Mouse (Mus musculus) midbrain, embryonic 15.5 days (tissue): ENCODE measurements at regions not wholly inside any gene's neighbourhood (a gene's known extent, or its start where the extent isn't known, plus 50 kb on each side); places are given as distances from the start of the nearest gene placed in this dataset.
"Not testable (repeated sequence)": the region's sequence is repeated elsewhere in the genome, so short reads cannot be mapped to it uniquely, and the experiment has no call there.

Source experiments
- ATAC-seq: fragments of 200-750 bp; cut with Nextera tagmentation; replicated peaks from 2 replicates; pipeline ENCODE4 v1.8.0; 2017; ENCODE audit warnings: moderate TSS enrichment
- H3K27ac ChIP-seq: fragments of 300-500 bp; sonication (generic); 2 replicates; pipeline ENCODE4 v1.5.1; 2015; ENCODE audit warnings: mild to moderate bottlenecking, inconsistent platforms
- H3K27me3 ChIP-seq: fragments of 300-500 bp; sonication (generic); replicated peaks from 2 replicates; pipeline ENCODE4 v1.6.1; 2015; ENCODE audit warnings: inconsistent platforms
- H3K36me3 ChIP-seq: fragments of 300-500 bp; sonication (generic); replicated peaks from 2 replicates; pipeline ENCODE4 v1.6.1; 2015; ENCODE audit warnings: inconsistent platforms
- H3K4me1 ChIP-seq: fragments of 300-500 bp; sonication (generic); 2 replicates; pipeline ENCODE4 v1.6.1; 2015; ENCODE audit warnings: inconsistent platforms
- H3K4me2 ChIP-seq: fragments of 300-500 bp; sonication (generic); 2 replicates; pipeline ENCODE4 v1.6.1; 2015; ENCODE audit warnings: inconsistent platforms, mild to moderate bottlenecking, moderate library complexity
- H3K4me3 ChIP-seq: fragments of 300-500 bp; sonication (generic); 2 replicates; pipeline ENCODE4 v1.5.1; 2015; ENCODE audit warnings: mild to moderate bottlenecking, inconsistent platforms
- H3K9ac ChIP-seq: fragments of 300-500 bp; sonication (generic); 2 replicates; pipeline ENCODE4 v1.6.1; 2015; ENCODE audit warnings: mild to moderate bottlenecking, inconsistent platforms
- H3K9me3 ChIP-seq: fragments of 300-500 bp; sonication (generic); 2 replicates; pipeline ENCODE4 v1.6.1; 2016; ENCODE audit warnings: inconsistent platforms
- WGBS: fragments of 180-500 bp; shearing (Covaris S2); methylation state at CpG from one replicate; pipeline ENCODE4 v1.1.7; 2015; ENCODE audit warnings: mixed read lengths; 5-methylcytosine and 5-hydroxymethylcytosine counted together

GRCm38 (mm10) chr2:55315627-55316026 is 120.1 kb upstream of the Kcnj3 start:
- Histone ChIP-seq H3K9ac (no peak overlapping the region), H3K4me1 (no peaks in the 10 kb centered on the region), H3K27me3 (no peaks in the 10 kb centered on the region), H3K27ac (no peak overlapping the region), H3K4me3 (no peak overlapping the region), H3K4me2 (no peak overlapping the region), H3K36me3 (no peaks in the 10 kb centered on the region), H3K9me3 (no peaks in the 10 kb centered on the region)
- no peak for ATAC-seq
- 71% methylated on average over 3 of the region's 3 CpGs for WGBS

- WGBS, result 96% methylated on average over 5 of the region's 5 CpGs
- H3K4me1 ChIP-seq, ATAC-seq, H3K4me3 ChIP-seq, H3K9ac ChIP-seq, H3K9me3 ChIP-seq, H3K4me2 ChIP-seq, H3K27me3 ChIP-seq, H3K27ac ChIP-seq, H3K36me3 ChIP-seq: not testable (repeated sequence)
These were observed 81.7 kb upstream of the Kcnj3 start for GRCm38 (mm10) chr2:55354061-55354460.
